Mouse (Mus musculus) lung, postnatal 25 days (tissue): Measurements from ENCODE around the gene Klk6.
A peak's percentile ranks its signal among the peaks of the same experiment; 100 is the strongest.

Experiments used
- DNase-seq: peaks from one replicate; pipeline ENCODE4 v3.0.0; 2022; ENCODE audit warnings: low spot score

Gene Klk6

DNA sequence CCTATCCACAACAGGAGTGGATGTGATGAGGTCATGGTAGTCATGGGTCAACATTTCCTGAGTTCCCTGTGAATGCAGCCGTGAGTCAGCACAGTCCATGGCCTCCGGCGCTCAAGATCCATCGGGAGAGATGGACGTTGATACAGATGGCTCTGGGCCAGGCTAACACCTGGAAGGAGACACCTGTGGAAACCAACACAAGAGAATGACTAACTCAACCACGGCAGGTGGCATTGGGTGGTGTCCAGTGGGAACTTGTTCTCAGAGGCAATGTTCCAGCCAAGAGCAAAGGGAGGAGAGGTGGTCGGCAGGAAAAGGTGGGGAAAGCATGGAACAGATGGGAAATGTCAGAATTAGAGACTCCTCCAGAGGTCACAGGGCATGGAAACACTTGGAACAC is 2.7 kb upstream of the Klk6 start:
- DNase-seq: no peak

DNA sequence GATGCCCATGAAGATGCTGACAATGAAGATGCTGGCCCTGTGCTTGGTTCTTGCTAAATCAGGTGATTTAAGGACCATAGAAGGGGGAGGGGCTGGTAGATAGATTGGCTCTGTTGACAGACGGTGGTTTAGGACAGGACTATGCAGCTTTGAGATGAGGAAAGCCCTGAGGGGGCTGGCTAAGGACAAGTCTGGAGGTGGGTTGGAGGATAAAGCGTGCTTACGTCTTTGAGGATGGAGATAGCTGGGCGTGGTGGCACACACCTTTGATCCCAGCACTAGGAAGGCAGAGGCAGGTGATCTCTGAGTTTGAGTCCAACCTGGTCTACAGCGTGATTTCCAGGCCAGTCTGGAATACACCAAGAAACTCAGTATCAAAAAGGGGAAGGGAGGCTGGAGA is 1.8 kb downstream of the Klk6 start:
- DNase-seq: no peak

DNA sequence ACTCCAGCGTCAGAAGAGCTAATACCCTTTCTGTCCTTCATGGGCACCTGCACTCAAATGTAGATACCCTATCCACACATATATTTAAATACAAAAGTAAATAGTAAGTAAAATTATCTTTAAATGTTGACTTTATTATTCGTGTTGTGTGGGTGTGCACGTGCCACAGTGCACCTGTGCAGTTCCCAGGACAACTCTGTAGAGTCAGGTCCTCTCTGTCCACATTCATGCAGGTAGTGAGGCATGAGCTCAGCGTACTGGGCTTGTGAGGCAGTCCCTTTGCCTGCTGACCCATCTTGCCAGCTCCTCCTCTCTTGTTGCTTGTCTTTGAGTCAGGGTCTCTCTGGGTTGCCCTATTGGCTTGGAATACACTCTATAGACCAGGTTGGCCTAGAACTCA is 3.4 kb downstream of the Klk6 start:
- no peak for DNase-seq

- no peak for DNase-seq
Measured at GRCm38 (mm10) chr7:43829006-43829405, 4.7 kb downstream of the Klk6 start.

GRCm38 (mm10) chr7:43841701-43842100 is 17.4 kb downstream of the Klk6 start, which contains the start of gene Klk5:
Gene Klk5 (plus strand): TSS chr7:43841971.
- no peak for DNase-seq

DNA sequence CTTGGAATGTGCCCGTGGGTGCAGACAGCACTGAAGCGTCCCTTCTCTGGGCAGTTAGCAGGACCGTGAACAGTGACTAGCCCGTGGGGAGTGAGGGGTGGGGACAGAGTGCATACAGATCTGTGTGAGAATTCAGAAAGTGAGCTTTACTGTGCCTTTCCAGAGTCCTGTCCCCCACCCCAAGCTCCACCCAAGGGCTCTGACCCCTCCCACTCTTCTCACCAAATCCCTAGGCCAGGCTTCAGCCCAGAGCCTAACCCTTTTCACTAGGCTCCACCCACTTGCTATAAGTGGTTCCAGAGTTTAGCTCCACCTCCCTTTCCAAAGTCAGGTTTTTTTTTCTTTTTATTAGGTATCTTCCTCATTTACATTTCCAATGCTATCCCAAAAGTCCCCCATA is 19.5 kb downstream of the Klk6 start:
- no peak for DNase-seq

DNA sequence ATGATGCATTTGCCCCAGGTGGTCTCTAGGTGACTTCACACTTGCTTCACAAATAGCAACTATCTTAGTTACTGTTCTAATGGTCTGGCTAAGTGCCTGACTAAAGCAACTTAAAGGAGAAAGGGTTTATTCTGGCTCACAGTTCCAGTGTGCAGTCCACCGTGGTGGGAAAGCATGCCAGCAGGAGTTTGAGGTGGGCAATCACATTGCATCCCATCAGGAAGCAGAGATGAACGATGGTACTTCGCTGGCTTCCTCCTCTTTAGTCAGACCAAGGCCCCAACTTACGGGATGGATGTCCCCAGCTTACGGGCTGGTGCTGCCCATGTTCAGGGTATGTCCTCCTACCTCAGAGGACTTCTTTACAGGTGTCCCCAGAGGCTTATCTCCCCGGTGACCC is 27.3 kb downstream of the Klk6 start:
- no peak for DNase-seq

- DNase-seq: no peak
Measured at GRCm38 (mm10) chr7:43854642-43855380, 30.5 kb downstream of the Klk6 start.

- DNase-seq: peak; percentile 4
Measured at GRCm38 (mm10) chr7:43855709-43856108, 31.4 kb downstream of the Klk6 start.

DNA sequence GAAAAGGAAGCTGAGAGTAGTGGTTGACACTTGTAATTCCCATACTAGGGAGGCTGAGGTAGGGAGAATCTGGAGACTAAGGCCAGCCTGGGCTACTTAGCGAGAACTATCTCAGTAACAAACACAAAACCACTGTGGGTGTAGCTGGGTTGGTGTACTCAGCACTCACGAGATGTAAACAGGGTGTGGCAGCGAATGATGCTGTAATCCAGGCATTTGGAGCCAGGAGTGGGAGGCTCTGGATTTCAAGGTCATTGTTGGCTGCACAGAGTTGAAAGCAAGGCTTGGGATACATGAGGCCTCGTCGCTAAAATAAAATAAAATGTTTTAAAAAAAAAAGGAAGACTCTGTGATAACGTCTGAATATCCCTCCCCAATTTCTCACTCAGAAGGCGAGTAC is 32.0 kb downstream of the Klk6 start:
- no peak for DNase-seq

DNA sequence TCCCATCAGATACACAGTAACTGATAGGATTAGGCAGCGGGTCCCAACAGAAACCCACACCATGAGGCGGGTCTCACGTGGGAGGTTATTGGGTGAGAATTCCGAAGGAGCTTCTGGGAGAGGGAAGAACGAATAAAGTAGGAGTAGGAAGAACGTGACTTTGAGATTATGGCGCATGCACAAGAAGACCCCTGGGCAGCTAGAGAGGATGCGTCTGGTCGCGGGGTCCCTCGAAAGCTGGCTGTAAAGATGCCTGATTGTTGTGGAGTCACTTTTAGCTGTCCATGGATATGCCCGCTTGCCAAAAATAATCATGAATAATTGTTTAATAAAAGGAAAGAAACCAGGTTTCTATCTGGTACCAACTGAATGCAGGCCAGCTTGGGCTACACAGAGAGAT is 33.2 kb downstream of the Klk6 start:
- no peak for DNase-seq

GRCm38 (mm10) chr7:43860411-43860810 is 36.1 kb downstream of the Klk6 start:
- DNase-seq: no peak

DNA sequence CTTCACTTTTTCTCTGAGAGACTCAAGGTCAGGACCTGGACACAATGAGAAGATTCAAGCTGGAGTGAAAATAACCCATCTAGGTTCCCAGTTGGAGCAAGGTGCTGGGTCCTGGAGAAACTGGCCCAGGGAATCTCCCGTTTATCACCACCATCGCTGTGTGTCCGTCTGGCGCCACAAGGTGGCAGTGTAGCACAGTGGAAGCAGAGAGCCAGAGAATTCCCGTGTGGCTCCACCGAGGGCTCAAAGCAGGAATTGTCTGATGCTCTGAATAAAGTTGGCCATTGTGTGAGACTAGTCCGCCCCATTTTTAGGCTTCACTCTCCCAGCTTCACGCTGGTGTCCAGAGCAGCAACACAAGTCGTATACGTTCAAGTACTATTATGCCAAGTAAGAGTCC is 48.9 kb downstream of the Klk6 start:
- DNase-seq: peak; percentile 39

GRCm38 (mm10) chr7:43873674-43874073 is 49.4 kb downstream of the Klk6 start:
- no peak for DNase-seq

DNA sequence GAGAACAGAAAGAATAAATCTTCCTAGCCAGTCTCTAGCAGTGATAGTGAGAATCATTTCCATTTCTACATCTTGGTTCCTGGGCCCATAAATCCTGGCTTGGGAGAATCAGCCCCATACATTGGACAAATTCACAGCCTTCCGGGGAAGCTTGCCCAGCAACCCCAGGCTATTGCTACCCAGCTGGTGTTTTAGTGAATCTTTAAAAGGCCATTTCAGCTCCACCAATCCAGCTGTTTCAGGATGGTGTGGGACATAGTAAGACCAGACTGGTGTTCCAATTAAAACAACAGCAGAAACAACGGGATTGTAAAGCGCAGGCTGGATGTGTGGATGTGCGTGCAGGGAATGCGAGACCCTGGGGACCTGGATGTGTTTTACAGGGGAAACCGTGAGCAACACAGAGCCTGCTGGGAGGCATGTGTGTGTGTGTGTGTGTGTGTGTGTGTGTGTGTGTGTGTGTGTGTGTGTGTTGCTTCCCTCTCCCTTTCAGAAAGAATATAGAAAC is 50.6 kb downstream of the Klk6 start:
- no peak for DNase-seq

GRCm38 (mm10) chr7:43876444-43876843 is 52.1 kb downstream of the Klk6 start:
- no peak for DNase-seq

GRCm38 (mm10) chr7:43878281-43878680 is 54.0 kb downstream of the Klk6 start:
- no peak for DNase-seq

DNA sequence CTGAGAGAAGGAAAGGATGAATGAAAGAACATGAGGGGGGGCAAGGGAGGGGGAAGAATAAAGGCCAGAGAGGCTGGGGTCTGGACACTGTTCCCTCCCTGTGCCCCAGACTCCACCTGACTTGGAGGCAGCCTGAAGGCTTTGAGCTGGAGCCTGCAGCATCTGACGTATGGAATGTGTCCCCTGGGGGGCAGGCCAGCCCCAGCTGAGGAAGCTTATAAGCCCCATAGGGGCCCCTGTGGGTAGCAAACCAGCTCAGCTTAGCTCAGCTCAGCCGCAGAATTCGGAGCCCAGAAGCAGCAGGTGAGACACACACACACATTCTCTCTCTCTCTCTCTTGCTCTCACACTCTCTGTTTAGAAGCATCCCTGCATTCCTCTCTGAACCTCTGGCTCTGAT is 56.6 kb downstream of the Klk6 start, which contains the start of gene Klk4:
Klk4 (plus strand) TSS at position 249 of the 400 bp plus-strand sequence.
- DNase-seq: no peak
